Mouse (Mus musculus) forebrain, embryonic 16.5 days (tissue): Measurements from ENCODE around the gene Armh3. TPM values are rescaled to one million over a fixed set of nuclear protein-coding genes. Genes with fewer than 3 reads are reported as not detected.
"Not testable (repeated sequence)": the region's sequence is repeated elsewhere in the genome, so short reads cannot be mapped to it uniquely, and the experiment has no call there.

Experiments
- ATAC-seq: fragments of 200-750 bp; cut with Nextera tagmentation; 2 replicates; pipeline ENCODE4 v1.8.0; 2017; ENCODE audit warnings: mild to moderate bottlenecking, moderate library complexity
- H3K27ac ChIP-seq: fragments of 300-500 bp; sonication (generic); 2 replicates; pipeline ENCODE4 v1.5.1; 2014; ENCODE audit warnings: low read length, control low read depth
- H3K27me3 ChIP-seq: fragments of 300-500 bp; sonication (generic); replicated peaks from 2 replicates; pipeline ENCODE4 v1.6.1; 2014; ENCODE audit warnings: low read length; ENCODE audit not compliant: control insufficient read depth, insufficient read depth
- H3K36me3 ChIP-seq: fragments of 300-500 bp; sonication (generic); 2 replicates; pipeline ENCODE4 v1.6.1; 2014; ENCODE audit not compliant: control insufficient read depth, insufficient read depth
- H3K4me1 ChIP-seq: fragments of 300-500 bp; sonication (generic); replicated peaks from 2 replicates; pipeline ENCODE4 v1.6.1; 2014; ENCODE audit warnings: low read length; ENCODE audit not compliant: control insufficient read depth, insufficient read depth
- H3K4me2 ChIP-seq: fragments of 300-500 bp; sonication (generic); 2 replicates; pipeline ENCODE4 v1.6.1; 2014; ENCODE audit warnings: mild to moderate bottlenecking, low read length, control low read depth
- H3K4me3 ChIP-seq: fragments of 300-500 bp; sonication (generic); replicated peaks from 2 replicates; pipeline ENCODE4 v1.5.1; 2014; ENCODE audit warnings: mild to moderate bottlenecking, low read length, control low read depth
- H3K9ac ChIP-seq: fragments of 300-500 bp; sonication (generic); replicated peaks from 2 replicates; pipeline ENCODE4 v1.6.1; 2014; ENCODE audit warnings: low read depth, low read length, control low read depth
- H3K9me3 ChIP-seq: fragments of 300-500 bp; sonication (generic); 2 replicates; pipeline ENCODE4 v1.6.1; 2016; ENCODE audit warnings: low read length; ENCODE audit not compliant: control insufficient read depth
- WGBS: fragments of 180-500 bp; shearing (Covaris S2); extraction: QIAGEN DNeasy Blood & Tissue Kit; methylation state at CpG from one replicate; pipeline ENCODE4 v1.1.7; 2014; 5-methylcytosine and 5-hydroxymethylcytosine counted together
- polyA plus RNA-seq: library from polyadenylated mRNA; unstranded; fragments of >200 nt; fragmentation: Nextera tagmentation; extraction: Ambion mirVana; gene quantifications from 2 replicates; pipeline ENCODE4 v1.2.1, GENCODE M21; 2015

Gene Armh3
- polyA plus RNA-seq, 1 experiment from 2014 or later, result 25.3 TPM

GRCm38 (mm10) chr19:45997365-45997764, 923 bp downstream of the Armh3 start:
- Histone ChIP-seq H3K4me1 (peaks cover 5% of the 10 kb centered on the region), H3K36me3 (no peaks in the 10 kb centered on the region), H3K4me3 (peak overlapping the region; percentile 84), H3K9ac (peak overlapping the region; percentile 90), H3K27me3 (no peaks in the 10 kb centered on the region), H3K27ac (no peak overlapping the region), H3K9me3 (no peaks in the 10 kb centered on the region), H3K4me2 (peak overlapping the region; percentile 66)
- ATAC-seq, result no peak
- WGBS, result 63% methylated on average over 5 of the region's 5 CpGs

DNA sequence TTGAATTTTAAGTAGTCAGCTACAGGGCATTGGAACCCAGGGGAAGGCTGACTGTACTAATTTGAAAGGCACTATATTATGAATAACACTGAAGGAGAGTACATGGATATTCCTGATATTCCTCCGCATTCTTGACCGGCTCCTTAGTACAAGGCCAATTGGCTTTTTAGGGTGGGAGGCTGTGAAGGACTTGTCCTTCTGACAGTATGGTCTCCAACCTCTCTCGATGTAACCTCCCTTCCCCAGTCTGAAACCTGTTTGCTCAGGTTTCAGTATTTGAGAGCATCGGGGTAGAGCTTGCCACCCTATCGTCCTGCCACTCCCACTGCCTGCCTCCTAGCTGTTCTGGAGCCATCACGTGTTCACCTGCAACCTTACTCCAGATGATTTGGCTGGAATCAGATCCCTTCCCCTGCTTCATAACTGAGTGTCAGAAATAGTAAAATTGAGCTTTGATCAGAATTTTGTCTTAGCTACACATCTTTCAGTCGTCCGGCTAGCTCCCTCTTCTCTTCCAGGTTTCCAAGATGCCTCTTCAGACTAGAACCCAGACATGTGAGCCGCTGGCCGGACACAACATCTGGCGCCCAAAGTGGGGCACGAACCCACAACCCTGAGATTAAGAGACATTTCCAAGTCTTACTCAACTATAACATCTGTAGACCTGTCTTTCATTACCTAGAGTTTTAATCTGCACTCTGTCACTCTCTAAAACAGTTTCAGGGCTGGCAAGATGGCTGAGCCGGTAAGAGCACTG, 4.1 kb downstream of the Armh3 start:
- Histone ChIP-seq H3K4me2 (no peak overlapping the region), H3K27me3 (no peaks in the 10 kb centered on the region), H3K9me3 (no peaks in the 10 kb centered on the region), H3K27ac (no peak overlapping the region), H3K36me3 (no peaks in the 10 kb centered on the region), H3K4me3 (no peak overlapping the region), H3K9ac (no peak overlapping the region), H3K4me1 (peaks cover 5% of the 10 kb centered on the region)
- no peak for ATAC-seq
- 97% methylated on average over 13 of the region's 13 CpGs for WGBS

DNA sequence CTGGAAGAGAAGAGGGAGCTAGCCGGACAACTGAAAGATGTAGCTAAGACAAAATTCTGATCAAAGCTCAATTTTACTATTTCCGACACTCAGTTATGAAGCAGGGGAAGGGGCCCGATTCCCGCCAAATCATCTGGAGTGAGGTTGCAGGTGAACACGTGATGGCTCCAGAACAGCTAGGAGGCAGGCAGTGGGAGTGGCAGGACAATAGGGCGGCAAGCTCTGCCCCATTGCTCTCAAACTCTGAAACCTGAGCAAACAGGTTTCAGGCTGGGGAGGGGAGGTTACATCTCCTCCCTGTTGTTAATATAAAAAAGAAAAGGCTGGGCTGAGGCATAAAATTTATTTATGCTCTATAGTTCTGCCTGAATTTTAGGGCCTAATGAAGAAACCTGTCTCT, 4.8 kb downstream of the Armh3 start:
- H3K9ac ChIP-seq, ATAC-seq, H3K36me3 ChIP-seq, H3K4me2 ChIP-seq, H3K9me3 ChIP-seq, H3K4me3 ChIP-seq, H3K27me3 ChIP-seq, H3K4me1 ChIP-seq, H3K27ac ChIP-seq: not testable (repeated sequence)
- WGBS, result 90% methylated on average over 6 of the region's 6 CpGs

DNA sequence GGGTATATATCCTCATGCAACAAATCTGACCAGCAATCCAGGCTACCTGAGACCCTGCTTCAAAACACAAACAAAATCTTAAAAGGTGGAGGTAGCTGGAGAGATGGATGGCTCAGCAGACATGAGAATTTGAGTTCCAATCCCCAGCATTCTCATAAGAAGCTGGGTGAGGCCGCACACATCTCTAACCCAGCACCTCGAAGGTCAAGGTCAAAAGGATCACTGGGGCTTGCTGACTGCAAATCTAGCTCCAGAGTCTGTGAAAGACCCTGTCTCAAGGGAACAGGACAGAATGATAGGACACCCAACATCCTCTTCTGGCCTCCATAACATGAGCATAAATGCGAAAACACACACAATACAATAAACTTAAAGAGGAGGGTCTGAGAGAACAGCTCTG, 7.1 kb downstream of the Armh3 start:
- WGBS, result 99% methylated on average over 3 of the region's 3 CpGs

DNA sequence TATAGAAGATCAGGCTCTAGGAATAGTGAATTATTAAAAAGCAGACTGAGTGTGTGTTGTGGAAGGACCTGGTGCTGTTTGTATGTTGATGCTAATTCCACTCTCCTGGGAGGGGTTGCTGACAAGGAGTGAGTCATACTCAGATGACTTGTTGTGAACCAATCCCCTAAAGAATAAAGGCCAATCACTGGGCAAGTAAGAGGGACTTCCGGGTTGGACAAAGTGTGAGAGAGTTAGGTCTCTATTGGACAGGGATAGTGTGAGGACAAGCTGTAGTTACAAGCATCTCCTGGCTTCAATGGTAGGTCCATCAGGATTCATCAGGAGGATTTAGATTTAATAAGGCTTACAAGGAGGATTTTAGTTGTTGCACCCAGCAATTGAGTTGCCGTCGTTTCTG, 10.1 kb downstream of the Armh3 start:
- 97% methylated on average over 3 of the region's 3 CpGs for WGBS
- Histone ChIP-seq H3K4me3 (no peak overlapping the region), H3K27ac (no peak overlapping the region), H3K4me2 (no peak overlapping the region), H3K4me1 (no peaks in the 10 kb centered on the region), H3K27me3 (no peaks in the 10 kb centered on the region), H3K9ac (no peak overlapping the region), H3K9me3 (no peaks in the 10 kb centered on the region), H3K36me3 (no peaks in the 10 kb centered on the region; the same call in 1 of the 2 replicates)
- no peak for ATAC-seq

More for the DNA sequence above, 7.1 kb downstream of the Armh3 start:
- H3K4me1 ChIP-seq, result no peaks in the 10 kb centered on the region
- H3K9me3 ChIP-seq, result no peaks in the 10 kb centered on the region
- H3K27ac ChIP-seq, result no peak overlapping the region
- no peak for ATAC-seq
- no peak overlapping the region for H3K4me2 ChIP-seq
- H3K4me3 ChIP-seq, result no peak overlapping the region
- no peak overlapping the region for H3K9ac ChIP-seq
- no peaks in the 10 kb centered on the region for H3K27me3 ChIP-seq
- no peaks in the 10 kb centered on the region; the same call in 1 of the 2 replicates for H3K36me3 ChIP-seq

GRCm38 (mm10) chr19:45984379-45984778, 13.9 kb downstream of the Armh3 start:
- Histone ChIP-seq H3K4me1 (no peaks in the 10 kb centered on the region), H3K9me3 (no peaks in the 10 kb centered on the region), H3K27ac (no peak overlapping the region), H3K4me3 (no peak overlapping the region), H3K9ac (no peak overlapping the region), H3K4me2 (no peak overlapping the region), H3K27me3 (no peaks in the 10 kb centered on the region), H3K36me3 (no peaks in the 10 kb centered on the region; the same call in 1 of the 2 replicates)
- ATAC-seq, result no peak

DNA sequence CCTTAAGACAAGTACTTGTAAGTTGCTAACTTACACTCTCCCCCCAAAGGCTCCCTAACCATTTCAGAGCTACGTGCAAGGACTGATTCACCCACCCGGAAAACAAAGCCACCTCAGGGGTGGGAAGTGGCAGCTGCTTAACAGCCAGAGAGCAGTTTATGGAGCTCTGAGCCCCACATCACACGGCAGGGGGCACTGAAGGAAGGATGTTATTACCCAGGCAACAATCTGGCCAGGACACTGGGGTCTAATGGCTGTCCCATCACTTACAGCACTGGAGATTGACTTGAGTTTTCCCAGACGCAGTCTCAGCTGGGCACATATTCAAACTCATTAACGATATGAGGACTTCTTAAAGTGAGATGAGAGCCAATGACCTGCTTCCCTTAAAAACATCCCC, 37.5 kb downstream of the Armh3 start:
- peaks cover 6% of the 10 kb centered on the region; the same call in 1 of the 2 replicates for H3K36me3 ChIP-seq
- H3K27me3 ChIP-seq, result no peaks in the 10 kb centered on the region
- no peak overlapping the region for H3K4me2 ChIP-seq
- H3K4me1 ChIP-seq, result no peaks in the 10 kb centered on the region
- H3K27ac ChIP-seq, result no peak overlapping the region
- 32% methylated on average over 5 of the region's 5 CpGs for WGBS
- no peak overlapping the region for H3K9ac ChIP-seq
- no peak for ATAC-seq
- H3K4me3 ChIP-seq, result no peak overlapping the region
- no peaks in the 10 kb centered on the region for H3K9me3 ChIP-seq

DNA sequence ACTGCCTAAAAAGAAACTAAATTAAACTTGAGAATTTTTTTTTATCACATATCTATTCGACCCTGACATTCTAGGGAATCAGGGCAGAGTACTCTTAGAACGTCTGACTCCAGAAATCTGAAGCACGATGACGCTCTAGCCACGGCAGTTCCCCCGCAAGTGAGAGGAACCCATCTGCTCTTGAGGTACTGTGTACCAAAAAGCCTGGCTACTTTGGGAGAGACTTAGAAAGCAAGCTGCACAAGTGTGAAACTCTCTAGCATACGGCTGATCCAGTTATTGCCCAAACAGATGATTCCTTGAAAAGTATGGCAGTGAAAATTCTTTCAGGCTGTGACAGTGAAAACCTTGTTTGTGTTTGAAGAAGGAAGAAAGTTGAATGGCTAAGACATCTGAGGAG, 41.6 kb downstream of the Armh3 start:
- Histone ChIP-seq H3K9me3 (no peaks in the 10 kb centered on the region), H3K4me2 (no peak overlapping the region), H3K4me3 (no peak overlapping the region), H3K27ac (no peak overlapping the region), H3K27me3 (no peaks in the 10 kb centered on the region), H3K9ac (no peak overlapping the region), H3K36me3 (peaks cover 6% of the 10 kb centered on the region; the same call in 1 of the 2 replicates), H3K4me1 (no peaks in the 10 kb centered on the region)
- ATAC-seq, result no peak
- 92% methylated on average over 7 of the region's 7 CpGs for WGBS

- no peaks in the 10 kb centered on the region for H3K4me1 ChIP-seq
- no peaks in the 10 kb centered on the region for H3K9me3 ChIP-seq
- no peak overlapping the region for H3K9ac ChIP-seq
- no peaks in the 10 kb centered on the region for H3K27me3 ChIP-seq
- no peaks in the 10 kb centered on the region; the same call in 1 of the 2 replicates for H3K36me3 ChIP-seq
- no peak overlapping the region for H3K4me3 ChIP-seq
- no peak for ATAC-seq
- no peak overlapping the region for H3K4me2 ChIP-seq
- 5% methylated on average over 3 of the region's 3 CpGs for WGBS
- H3K27ac ChIP-seq, result no peak overlapping the region
Observed at GRCm38 (mm10) chr19:45953286-45953685, 45.0 kb downstream of the Armh3 start.
